Mouse (Mus musculus) midbrain, embryonic 16.5 days (tissue): ENCODE data around the gene Vpreb1. TPM values are rescaled to one million over a fixed set of nuclear protein-coding genes. Genes with fewer than 3 reads are reported as not detected.

Experiments used
- ATAC-seq: fragments of 200-750 bp; cut with Nextera tagmentation; 2 replicates; pipeline ENCODE4 v1.8.0; 2017; ENCODE audit warnings: moderate TSS enrichment
- H3K27ac ChIP-seq: fragments of 300-500 bp; sonication (generic); 2 replicates; pipeline ENCODE4 v1.5.1; 2014; ENCODE audit warnings: mild to moderate bottlenecking, low read length, mixed read lengths
- H3K27me3 ChIP-seq: fragments of 300-500 bp; sonication (generic); 2 replicates; pipeline ENCODE4 v1.6.1; 2014; ENCODE audit warnings: low read depth, low read length, mixed read lengths; ENCODE audit not compliant: control insufficient read depth, insufficient read depth
- H3K36me3 ChIP-seq: fragments of 300-500 bp; sonication (generic); 2 replicates; pipeline ENCODE4 v1.6.1; 2014; ENCODE audit warnings: mild to moderate bottlenecking, low read length, moderate library complexity, mixed read lengths; ENCODE audit not compliant: control insufficient read depth, insufficient read depth
- H3K4me1 ChIP-seq: fragments of 300-500 bp; sonication (generic); 2 replicates; pipeline ENCODE4 v1.6.1; 2014; ENCODE audit warnings: mild to moderate bottlenecking, low read length, mixed read lengths; ENCODE audit not compliant: control insufficient read depth, insufficient read depth
- H3K4me2 ChIP-seq: fragments of 300-500 bp; sonication (generic); 2 replicates; pipeline ENCODE4 v1.6.1; 2014; ENCODE audit warnings: mild to moderate bottlenecking, low read length, mixed read lengths
- H3K4me3 ChIP-seq: fragments of 300-500 bp; sonication (generic); 2 replicates; pipeline ENCODE4 v1.5.1; 2014; ENCODE audit warnings: low read depth, mild to moderate bottlenecking, low read length, moderate library complexity, mixed read lengths
- H3K9ac ChIP-seq: fragments of 300-500 bp; sonication (generic); 2 replicates; pipeline ENCODE4 v1.6.1; 2014; ENCODE audit warnings: low read depth, low read length, mixed read lengths
- H3K9me3 ChIP-seq: fragments of 300-500 bp; sonication (generic); replicated peaks from 2 replicates; pipeline ENCODE4 v1.6.1; 2014; ENCODE audit warnings: mild to moderate bottlenecking, low read length, mixed read lengths; ENCODE audit not compliant: control insufficient read depth, poor library complexity, severe bottlenecking
- WGBS: fragments of 180-500 bp; shearing (Covaris S2); extraction: QIAGEN DNeasy Blood & Tissue Kit; methylation state at CpG from one replicate; pipeline ENCODE4 v1.1.7; 2014; 5-methylcytosine and 5-hydroxymethylcytosine counted together
- polyA plus RNA-seq: library from polyadenylated mRNA; unstranded; fragments of >200 nt; fragmentation: Nextera tagmentation; extraction: Ambion mirVana; gene quantifications from 2 replicates; pipeline ENCODE4 v1.2.1, GENCODE M21; 2015

The Vpreb1 gene
- polyA plus RNA-seq, 1 experiment from 2014 or later: 0.95 TPM

- Histone ChIP-seq H3K4me3 (peak within 1 kb of the TSS; percentile 65), H3K27me3 (no peaks in the 10 kb centered on the region), H3K4me1 (peaks cover 17% of the 10 kb centered on the region), H3K9me3 (no peaks in the 10 kb centered on the region), H3K27ac (peak within 1 kb of the TSS; percentile 79), H3K9ac (peak within 1 kb of the TSS; percentile 82), H3K4me2 (peak within 1 kb of the TSS; percentile 84), H3K36me3 (peaks cover 11% of the 10 kb centered on the region)
- peak; percentile 91 for ATAC-seq
- WGBS: under 1% methylated on average over 29 of the region's 29 CpGs
Observed at GRCm38 (mm10) chr16:16896382-16897055, 25.9 kb upstream of the Vpreb1 start, which contains the start of gene Ppm1f. Gene Ppm1f (plus strand): TSS chr16:16896469.

- ATAC-seq: no peak
- peak overlapping the region; percentile 65; the same call in 1 of the 2 replicates for H3K4me3 ChIP-seq
- no peaks in the 10 kb centered on the region for H3K9me3 ChIP-seq
- H3K4me1 ChIP-seq: peaks cover 17% of the 10 kb centered on the region
- WGBS: 23% methylated on average over 4 of the region's 4 CpGs
- peak overlapping the region; percentile 79 for H3K27ac ChIP-seq
- no peaks in the 10 kb centered on the region for H3K27me3 ChIP-seq
- H3K36me3 ChIP-seq: peaks cover 11% of the 10 kb centered on the region
- H3K9ac ChIP-seq: peak overlapping the region; percentile 82; the same call in 1 of the 2 replicates
- H3K4me2 ChIP-seq: peak overlapping the region; percentile 84
Observed at GRCm38 (mm10) chr16:16896015-16896381, 25.4 kb upstream of the Vpreb1 start.

GRCm38 (mm10) chr16:16892366-16892765 is 21.7 kb upstream of the Vpreb1 start:
- Histone ChIP-seq H3K9me3 (no peaks in the 10 kb centered on the region), H3K27ac (no peak overlapping the region), H3K27me3 (no peaks in the 10 kb centered on the region), H3K36me3 (peaks cover 29% of the 10 kb centered on the region), H3K4me1 (peaks cover 4% of the 10 kb centered on the region), H3K4me2 (no peak overlapping the region), H3K4me3 (no peak overlapping the region), H3K9ac (no peak overlapping the region)
- no peak for ATAC-seq
- WGBS: 97% methylated on average over 7 of the region's 7 CpGs

GRCm38 (mm10) chr16:16888341-16888740 is 17.7 kb upstream of the Vpreb1 start:
- ATAC-seq: no peak
- no peak overlapping the region for H3K4me2 ChIP-seq
- no peaks in the 10 kb centered on the region for H3K9me3 ChIP-seq
- WGBS: 100% methylated on average over 1 of the region's 1 CpGs
- no peaks in the 10 kb centered on the region for H3K4me1 ChIP-seq
- no peak overlapping the region for H3K9ac ChIP-seq
- H3K4me3 ChIP-seq: no peak overlapping the region
- no peaks in the 10 kb centered on the region for H3K27me3 ChIP-seq
- H3K27ac ChIP-seq: no peak overlapping the region
- H3K36me3 ChIP-seq: peaks cover 61% of the 10 kb centered on the region

GRCm38 (mm10) chr16:16879025-16879424 is 8.4 kb upstream of the Vpreb1 start:
- Histone ChIP-seq H3K36me3 (peaks cover 34% of the 10 kb centered on the region), H3K27me3 (no peaks in the 10 kb centered on the region), H3K9me3 (no peaks in the 10 kb centered on the region), H3K4me2 (no peak overlapping the region), H3K4me1 (no peaks in the 10 kb centered on the region), H3K9ac (no peak overlapping the region), H3K4me3 (no peak overlapping the region), H3K27ac (no peak overlapping the region)
- WGBS: 90% methylated on average over 5 of the region's 5 CpGs
- ATAC-seq: no peak

GRCm38 (mm10) chr16:16870241-16870616 is 414 bp downstream of the Vpreb1 start:
- Histone ChIP-seq H3K4me3 (peak overlapping the region; percentile 69), H3K27ac (peak overlapping the region; percentile 92), H3K27me3 (no peaks in the 10 kb centered on the region), H3K4me2 (peak overlapping the region; percentile 41), H3K9ac (peak overlapping the region; percentile 85; the same call in 1 of the 2 replicates), H3K9me3 (no peaks in the 10 kb centered on the region), H3K36me3 (no peaks in the 10 kb centered on the region), H3K4me1 (peaks cover 14% of the 10 kb centered on the region)
- 36% methylated on average over 7 of the region's 7 CpGs for WGBS
- ATAC-seq: peak; percentile 77

- H3K36me3 ChIP-seq: no peaks in the 10 kb centered on the region
- ATAC-seq: no peak
- no peak overlapping the region for H3K9ac ChIP-seq
- no peaks in the 10 kb centered on the region for H3K4me1 ChIP-seq
- no peaks in the 10 kb centered on the region for H3K27me3 ChIP-seq
- H3K9me3 ChIP-seq: no peaks in the 10 kb centered on the region
- H3K4me2 ChIP-seq: no peak overlapping the region
- H3K4me3 ChIP-seq: no peak overlapping the region
- 60% methylated on average over 4 of the region's 5 CpGs for WGBS
- no peak overlapping the region for H3K27ac ChIP-seq
Observed at GRCm38 (mm10) chr16:16865696-16866561, 4.7 kb downstream of the Vpreb1 start.

- H3K9ac ChIP-seq: no peak overlapping the region
- ATAC-seq: no peak
Observed at GRCm38 (mm10) chr16:16865217-16865616, 5.4 kb downstream of the Vpreb1 start.

GRCm38 (mm10) chr16:16863978-16864377 is 6.7 kb downstream of the Vpreb1 start, which contains the start of gene Igll1:
Gene Igll1 (minus strand): TSS chr16:16863985.
- Histone ChIP-seq H3K27ac (no peak within 1 kb of the TSS), H3K9ac (no peak within 1 kb of the TSS), H3K4me1 (no peaks in the 10 kb centered on the region), H3K36me3 (no peaks in the 10 kb centered on the region), H3K4me2 (no peak within 1 kb of the TSS), H3K9me3 (no peaks in the 10 kb centered on the region), H3K27me3 (no peaks in the 10 kb centered on the region), H3K4me3 (no peak within 1 kb of the TSS)
- ATAC-seq: no peak
- WGBS: 74% methylated on average over 2 of the region's 2 CpGs

More at GRCm38 (mm10) chr16:16865217-16865616, 5.4 kb downstream of the Vpreb1 start:
- Histone ChIP-seq H3K4me1 (no peaks in the 10 kb centered on the region), H3K9me3 (no peaks in the 10 kb centered on the region), H3K4me2 (no peak overlapping the region), H3K27ac (no peak overlapping the region), H3K4me3 (no peak overlapping the region), H3K27me3 (no peaks in the 10 kb centered on the region), H3K36me3 (no peaks in the 10 kb centered on the region)
